Mouse (Mus musculus) hindbrain, embryonic 14.5 days (tissue): ENCODE results near the gene Kif3b. TPM values are rescaled to one million over a fixed set of nuclear protein-coding genes. Genes with fewer than 3 reads are reported as not detected.
A peak's percentile ranks its signal among the peaks of the same experiment; 100 is the strongest.

Source experiments
- ATAC-seq: fragments of 200-750 bp; cut with Nextera tagmentation; 2 replicates; pipeline ENCODE4 v1.8.0; 2017; ENCODE audit warnings: moderate number of reproducible peaks, mild to moderate bottlenecking, moderate TSS enrichment, moderate library complexity; ENCODE audit not compliant: low FRiP score
- DNase-seq: peaks from one replicate; pipeline ENCODE4 v3.0.0-alpha.2; 2015; ENCODE audit warnings: low spot score
- H3K27ac ChIP-seq: fragments of 300-500 bp; sonication (generic); 2 replicates; pipeline ENCODE4 v1.5.1; 2014; ENCODE audit warnings: mild to moderate bottlenecking, moderate library complexity
- H3K27me3 ChIP-seq: fragments of 300-500 bp; sonication (generic); 2 replicates; pipeline ENCODE4 v1.6.1; 2014; ENCODE audit warnings: mild to moderate bottlenecking, low read length, mixed read lengths; ENCODE audit not compliant: control insufficient read depth, insufficient read depth
- H3K36me3 ChIP-seq: fragments of 300-500 bp; sonication (generic); replicated peaks from 2 replicates; pipeline ENCODE4 v1.6.1; 2014; ENCODE audit not compliant: control insufficient read depth, insufficient read depth
- H3K4me1 ChIP-seq: fragments of 300-500 bp; sonication (generic); replicated peaks from 2 replicates; pipeline ENCODE4 v1.6.1; 2014; ENCODE audit warnings: antibody characterized with exemption, low read length, mixed read lengths; ENCODE audit not compliant: control insufficient read depth, insufficient read depth
- H3K4me2 ChIP-seq: fragments of 300-500 bp; sonication (generic); replicated peaks from 2 replicates; pipeline ENCODE4 v1.6.1; 2014; ENCODE audit warnings: mild to moderate bottlenecking, moderate library complexity
- H3K4me3 ChIP-seq: fragments of 300-500 bp; sonication (generic); replicated peaks from 2 replicates; pipeline ENCODE4 v1.5.1; 2014; ENCODE audit warnings: mild to moderate bottlenecking, low read length
- H3K9ac ChIP-seq: fragments of 300-500 bp; sonication (generic); 2 replicates; pipeline ENCODE4 v1.6.1; 2014
- H3K9me3 ChIP-seq: fragments of 300-500 bp; sonication (generic); 2 replicates; pipeline ENCODE4 v1.6.1; 2016; ENCODE audit warnings: low read length; ENCODE audit not compliant: control insufficient read depth
- WGBS: fragments of 180-500 bp; shearing (Covaris S2); extraction: QIAGEN DNeasy Blood & Tissue Kit; methylation state at CpG from one replicate; pipeline ENCODE4 v1.1.7; 2014; 5-methylcytosine and 5-hydroxymethylcytosine counted together
- polyA plus RNA-seq: library from polyadenylated mRNA; unstranded; fragments of >200 nt; fragmentation: Nextera tagmentation; extraction: Ambion mirVana; gene quantifications from 2 replicates; pipeline ENCODE4 v1.2.1, GENCODE M21; 2014

Kif3b gene
- polyA plus RNA-seq, 1 experiment from 2014 or later: 17.3 TPM

- ATAC-seq (no peak), DNase-seq (no peak)
- H3K9me3 ChIP-seq: no peaks in the 10 kb centered on the region
- 91% methylated on average over 9 of the region's 9 CpGs for WGBS
- no peaks in the 10 kb centered on the region for H3K27me3 ChIP-seq
- no peak overlapping the region for H3K4me3 ChIP-seq
- H3K36me3 ChIP-seq: 0 out of 2 replicates have a peak, but pooled peaks cover 3% of the 10 kb centered on the region
- H3K4me2 ChIP-seq: no peak overlapping the region
- H3K4me1 ChIP-seq: no peaks in the 10 kb centered on the region
- H3K9ac ChIP-seq: no peak overlapping the region
- H3K27ac ChIP-seq: no peak overlapping the region
These were observed 47.4 kb downstream of the Kif3b start for GRCm38 (mm10) chr2:153338361-153339350.

GRCm38 (mm10) chr2:153342166-153342565 is 51.0 kb downstream of the Kif3b start:
- Histone ChIP-seq H3K4me1 (peaks cover 11% of the 10 kb centered on the region), H3K9me3 (no peaks in the 10 kb centered on the region), H3K4me3 (no peak overlapping the region), H3K9ac (no peak overlapping the region), H3K4me2 (no peak overlapping the region), H3K27ac (no peak overlapping the region), H3K36me3 (no peaks in the 10 kb centered on the region), H3K27me3 (no peaks in the 10 kb centered on the region)
- DNase-seq (no peak), ATAC-seq (no peak)
- WGBS: 92% methylated on average over 6 of the region's 6 CpGs

DNA sequence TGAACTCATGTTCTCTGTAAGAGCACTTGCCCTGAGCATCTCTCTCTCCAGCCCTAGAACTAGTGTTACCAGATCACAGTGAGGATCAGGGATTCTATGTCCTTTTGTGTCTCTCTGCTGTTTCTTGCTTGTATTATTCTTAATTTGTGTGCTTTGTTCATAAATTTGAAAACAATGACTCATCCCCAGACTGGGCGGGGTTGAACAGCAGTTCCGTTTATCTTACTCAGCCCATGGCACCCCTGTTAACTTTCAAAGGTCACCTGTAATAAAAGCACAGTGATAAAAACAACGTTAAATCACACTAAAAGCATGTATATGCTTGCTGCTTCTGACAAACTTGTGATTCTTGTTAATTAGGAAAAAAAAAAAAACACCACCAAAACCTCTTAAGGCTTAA is 51.4 kb downstream of the Kif3b start:
- Histone ChIP-seq H3K9ac (no peak overlapping the region), H3K27me3 (no peaks in the 10 kb centered on the region), H3K4me1 (peaks cover 15% of the 10 kb centered on the region), H3K4me2 (no peak overlapping the region), H3K27ac (no peak overlapping the region), H3K36me3 (no peaks in the 10 kb centered on the region), H3K4me3 (no peak overlapping the region), H3K9me3 (no peaks in the 10 kb centered on the region)
- 91% methylated on average over 3 of the region's 3 CpGs for WGBS
- ATAC-seq: no peak
- DNase-seq: no peak

GRCm38 (mm10) chr2:153343191-153343590 is 52.0 kb downstream of the Kif3b start:
- Histone ChIP-seq H3K4me2 (no peak overlapping the region), H3K36me3 (no peaks in the 10 kb centered on the region), H3K4me3 (no peak overlapping the region), H3K27ac (no peak overlapping the region), H3K9ac (no peak overlapping the region), H3K4me1 (peaks cover 21% of the 10 kb centered on the region), H3K9me3 (no peaks in the 10 kb centered on the region), H3K27me3 (no peaks in the 10 kb centered on the region)
- DNase-seq: no peak
- no peak for ATAC-seq

GRCm38 (mm10) chr2:153345071-153345453 is 53.8 kb downstream of the Kif3b start:
- Histone ChIP-seq H3K4me3 (peak overlapping the region; percentile 94), H3K9ac (peak overlapping the region; percentile 80), H3K27me3 (no peaks in the 10 kb centered on the region), H3K4me2 (peak overlapping the region; percentile 85), H3K27ac (peak overlapping the region; percentile 99), H3K9me3 (no peaks in the 10 kb centered on the region), H3K36me3 (no peaks in the 10 kb centered on the region), H3K4me1 (peaks cover 27% of the 10 kb centered on the region)
- no peak; the same call in 1 of the 2 replicates for ATAC-seq
- 7% methylated on average over 11 of the region's 11 CpGs for WGBS
- DNase-seq: no peak

GRCm38 (mm10) chr2:153345454-153346220 is 54.4 kb downstream of the Kif3b start, which contains the start of gene Asxl1:
TSS of gene Asxl1 (plus strand) at chr2:153345829.
- H3K27ac ChIP-seq: peak within 1 kb of the TSS; percentile 99
- H3K9ac ChIP-seq: peak within 1 kb of the TSS; percentile 95
- ATAC-seq (peak; percentile 99), DNase-seq (peak; percentile 96)
- H3K9me3 ChIP-seq: no peaks in the 10 kb centered on the region
- H3K4me1 ChIP-seq: peaks cover 27% of the 10 kb centered on the region
- H3K36me3 ChIP-seq: no peaks in the 10 kb centered on the region
- WGBS: under 1% methylated on average over 65 of the region's 79 CpGs
- H3K4me2 ChIP-seq: peak within 1 kb of the TSS; percentile 88
- no peaks in the 10 kb centered on the region for H3K27me3 ChIP-seq
- H3K4me3 ChIP-seq: peak within 1 kb of the TSS; percentile 94

GRCm38 (mm10) chr2:153346221-153347182 is 55.3 kb downstream of the Kif3b start:
- Histone ChIP-seq H3K27ac (peak overlapping the region; percentile 99), H3K4me1 (peaks cover 27% of the 10 kb centered on the region), H3K4me3 (peak overlapping the region; percentile 94), H3K9ac (peak overlapping the region; percentile 95), H3K4me2 (peak overlapping the region; percentile 88), H3K36me3 (no peaks in the 10 kb centered on the region), H3K27me3 (no peaks in the 10 kb centered on the region), H3K9me3 (no peaks in the 10 kb centered on the region)
- ATAC-seq (peak; percentile 16), DNase-seq (peak; percentile 57)
- WGBS: 0% methylated on average over 31 of the region's 76 CpGs

DNA sequence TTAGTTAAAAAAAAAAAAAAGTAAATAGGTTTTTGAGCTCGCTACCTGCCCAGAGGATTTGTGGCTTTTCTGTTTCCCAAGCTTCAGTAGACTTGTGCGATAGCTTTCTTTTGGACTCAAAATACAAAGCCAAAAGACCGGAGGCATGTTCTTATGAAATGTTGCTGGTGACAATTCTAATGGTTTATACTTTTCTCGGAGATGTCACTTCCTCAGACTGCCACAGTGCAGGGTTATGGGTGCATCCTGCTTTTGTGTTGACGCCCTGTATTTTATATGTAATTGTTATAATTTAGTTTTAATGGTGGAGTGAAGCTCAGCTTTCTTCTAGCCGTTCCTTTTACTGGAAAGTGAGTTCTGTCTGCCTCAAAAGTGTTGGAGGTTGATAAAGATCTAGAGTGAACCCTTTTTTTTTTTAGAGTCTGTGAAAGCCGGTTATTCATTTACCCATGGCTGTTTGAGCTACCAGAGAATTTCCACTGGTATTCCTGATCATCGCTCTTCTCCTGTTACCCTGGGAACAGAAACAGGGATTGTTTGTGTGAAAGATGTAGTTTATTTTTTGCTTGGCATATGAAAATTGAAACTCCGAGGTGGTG is 56.1 kb downstream of the Kif3b start:
- H3K4me3 ChIP-seq: peak overlapping the region; percentile 94
- peak overlapping the region; percentile 88 for H3K4me2 ChIP-seq
- no peaks in the 10 kb centered on the region for H3K27me3 ChIP-seq
- H3K36me3 ChIP-seq: peaks cover 5% of the 10 kb centered on the region; the same call in 1 of the 2 replicates
- H3K9ac ChIP-seq: peak overlapping the region; percentile 95
- ATAC-seq (no peak), DNase-seq (no peak)
- peak overlapping the region; percentile 99; the same call in 1 of the 2 replicates for H3K27ac ChIP-seq
- peaks cover 27% of the 10 kb centered on the region for H3K4me1 ChIP-seq
- H3K9me3 ChIP-seq: no peaks in the 10 kb centered on the region
- 8% methylated on average over 9 of the region's 9 CpGs for WGBS
